Mouse (Mus musculus) forebrain, embryonic 15.5 days (tissue): ENCODE measurements around the gene Fam3c. TPM values are rescaled to one million over a fixed set of nuclear protein-coding genes. Genes with fewer than 3 reads are reported as not detected.

Experiments
- polyA plus RNA-seq: library from polyadenylated mRNA; unstranded; fragments of >200 nt; fragmentation: Nextera tagmentation; extraction: Ambion mirVana; gene quantifications from 2 replicates; pipeline ENCODE4 v1.2.1, GENCODE M21; 2015

Fam3c gene
- polyA plus RNA-seq, 1 experiment from 2014 or later = 56.2 TPM

Other genes with a start within 250 kb of the Fam3c start
- 0.36 and 0.42 TPM in 2 replicates for gene Wnt16, start 68.0 kb downstream of the Fam3c start, polyA plus RNA-seq